Mouse (Mus musculus): ENCODE measurements around the gene Zfp128.

The Zfp128 gene

GRCm38 (mm10) chr7:12921705-12922465 lies 40.9 kb downstream of the Zfp128 start, which contains the start of gene Rps5:
TSS of gene Rps5 (plus strand) at chr7:12922290.
- DNase-seq (ENCODE audit: low read depth) = peak; percentile 100

DNA sequence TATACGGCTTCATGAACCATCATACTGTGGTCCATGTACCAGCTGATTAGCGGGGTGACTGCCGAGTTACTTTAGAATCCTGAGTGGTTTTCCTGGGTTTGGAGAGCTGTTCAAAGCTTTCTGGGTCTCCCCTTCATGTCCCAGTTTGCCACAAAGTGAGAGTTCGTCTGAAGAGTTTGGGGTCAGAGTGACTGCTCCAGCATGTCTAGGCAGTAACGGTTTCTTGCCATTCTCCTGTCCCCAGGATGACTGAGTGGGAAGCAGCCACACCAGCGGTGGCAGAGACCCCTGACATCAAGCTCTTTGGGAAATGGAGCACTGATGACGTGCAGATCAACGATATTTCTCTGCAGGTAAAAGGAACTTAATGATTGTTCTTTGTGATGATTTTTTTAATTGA lies 41.8 kb downstream of the Zfp128 start:
- no peak for DNase-seq (ENCODE audit: low read depth)

- no peak for DNase-seq (ENCODE audit: low read depth)
Observed at GRCm38 (mm10) chr7:12926316-12926715, 45.3 kb downstream of the Zfp128 start.

GRCm38 (mm10) chr7:12927191-12927680 lies 46.3 kb downstream of the Zfp128 start, which contains the start of gene Rnf225:
TSS of gene Rnf225 (plus strand) at chr7:12927416.
- DNase-seq (ENCODE audit: low read depth) = no peak

DNA sequence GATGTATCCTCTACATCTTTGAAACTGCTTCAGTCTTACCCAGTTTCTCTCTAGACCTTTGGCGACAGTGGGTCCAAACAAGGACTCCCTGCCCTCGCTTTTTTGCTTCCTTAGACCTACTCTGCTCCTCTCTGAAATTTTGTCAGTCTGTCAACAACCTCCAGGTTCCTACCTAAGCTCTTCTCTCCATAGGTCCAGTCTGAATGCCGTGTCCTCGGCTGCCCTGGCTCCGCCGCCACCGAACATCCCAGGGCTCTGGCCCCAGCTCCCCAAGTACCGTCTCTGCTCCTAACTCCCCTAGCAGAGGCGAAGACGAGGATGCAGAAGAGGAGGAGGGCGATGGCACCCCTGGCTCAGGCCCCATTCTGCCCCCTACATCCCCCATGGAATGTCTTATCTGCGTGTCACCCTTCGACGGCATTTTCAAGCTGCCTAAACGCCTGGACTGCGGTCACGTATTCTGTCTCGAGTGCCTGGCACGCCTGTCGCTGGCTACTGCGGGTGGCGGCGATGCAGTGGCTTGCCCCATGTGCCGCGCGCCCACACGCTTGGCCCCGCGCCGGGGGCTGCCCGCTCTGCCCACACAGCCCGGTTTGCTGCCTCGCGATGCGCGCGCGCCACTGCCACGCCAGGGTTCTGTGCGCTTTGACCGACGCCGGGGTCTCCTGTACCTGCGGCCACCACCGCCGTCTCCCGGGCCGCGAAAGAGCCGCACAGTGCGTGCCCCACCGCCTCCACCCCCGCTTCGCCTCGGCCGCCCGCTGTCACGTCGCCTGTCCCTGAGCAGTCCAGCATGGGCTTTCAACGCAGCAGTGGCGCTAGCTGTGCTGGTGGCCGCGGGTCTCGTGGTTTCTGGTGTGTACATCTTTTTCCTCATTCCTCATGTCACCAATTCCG lies 47.0 kb downstream of the Zfp128 start:
- DNase-seq (ENCODE audit: low read depth) = no peak

GRCm38 (mm10) chr7:12933615-12934140 lies 52.7 kb downstream of the Zfp128 start:
- DNase-seq (ENCODE audit: low read depth) = no peak

DNA sequence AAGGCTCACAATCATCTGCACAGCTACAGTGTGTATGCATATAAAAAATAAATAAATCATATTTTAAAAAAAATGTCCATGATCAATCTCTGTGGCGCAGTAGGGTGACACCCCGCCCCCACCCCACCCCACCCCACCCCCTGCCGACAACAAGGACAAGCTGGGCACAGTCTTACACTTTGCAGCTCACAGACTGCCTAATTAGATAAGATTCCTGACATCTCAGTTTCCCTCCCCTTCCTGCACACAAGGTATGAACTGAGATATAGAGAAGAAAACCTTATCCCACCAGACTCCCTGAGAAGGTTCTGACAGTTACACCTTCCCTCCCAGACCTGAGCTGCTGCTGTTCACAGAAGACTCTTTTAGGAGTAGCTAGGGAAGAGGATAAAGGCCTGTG lies 53.8 kb downstream of the Zfp128 start:
- no peak for DNase-seq (ENCODE audit: low read depth)

- peak; percentile 40 for DNase-seq (ENCODE audit: low read depth)
Observed at GRCm38 (mm10) chr7:12937254-12937803, 56.4 kb downstream of the Zfp128 start.

- no peak for DNase-seq (ENCODE audit: low read depth)
Observed at GRCm38 (mm10) chr7:12940599-12940998, 59.6 kb downstream of the Zfp128 start.

Measured in naive thymus-derived CD4-positive, alpha-beta T cell, adult 2 months (primary cell).